Mouse (Mus musculus) CH12.LX (cell line): ENCODE measurements at regions not wholly inside any gene's neighbourhood (a gene's known extent, or its start where the extent isn't known, plus 50 kb on each side); places are given as distances from the start of the nearest gene placed in this dataset.

ENCODE experiments used
- DNase-seq: peaks from one replicate; pipeline ENCODE4 v3.0.0-alpha.2; 2013; ENCODE audit errors: extremely low read depth
- H3K27ac ChIP-seq: 2 replicates; pipeline ENCODE4 v1.5.1; 2012; ENCODE audit warnings: low read depth, mild to moderate bottlenecking, control low read depth, moderate library complexity; ENCODE audit not compliant: insufficient read depth
- H3K27me3 ChIP-seq: replicated peaks from 2 replicates; pipeline ENCODE3; 2012; ENCODE audit warnings: inconsistent platforms
- H3K36me3 ChIP-seq, 2 experiments: replicated peaks in 1 of 2; 2 replicates each; pipeline versions ENCODE3 to v1.6.1; 2012; ENCODE audit warnings: inconsistent platforms in 1 of 2, low read length in 1 of 2, mild to moderate bottlenecking in 1 of 2, mixed read lengths in 1 of 2, moderate library complexity in 1 of 2; ENCODE audit not compliant: control insufficient read depth in 1 of 2, insufficient read depth in 1 of 2
- H3K4me1 ChIP-seq, 2 experiments: 2 replicates each; pipeline ENCODE4 v1.6.1; 2012; ENCODE audit warnings: inconsistent platforms in 1 of 2, moderate library complexity in 1 of 2; ENCODE audit not compliant: insufficient read depth in 2 of 2, control insufficient read depth in 1 of 2
- H3K4me2 ChIP-seq: 2 replicates; pipeline ENCODE4 v1.6.1; 2012; ENCODE audit warnings: low read depth, mild to moderate bottlenecking, control low read depth; ENCODE audit not compliant: poor library complexity, insufficient read depth, severe bottlenecking
- H3K4me3 ChIP-seq, 3 experiments: fragments of 150-350 bp in 1 of 3; sonication (generic) in 1 of 3; replicated peaks in 1 of 3; 2 replicates each; pipeline versions ENCODE3 to v1.5.1; 2011 to 2012; ENCODE audit warnings: low read depth in 2 of 3, low read length in 2 of 3, mild to moderate bottlenecking in 2 of 3, moderate library complexity in 2 of 3, control low read depth in 1 of 3, improper control_type of control experiment in 1 of 3, inconsistent platforms in 1 of 3, mixed read lengths in 1 of 3; ENCODE audit not compliant: poor library complexity in 1 of 3
- H3K79me2 ChIP-seq: replicated peaks from 2 replicates; pipeline ENCODE4 v1.6.1; 2012; ENCODE audit warnings: mild to moderate bottlenecking, moderate library complexity; ENCODE audit not compliant: control insufficient read depth, poor library complexity, insufficient read depth, severe bottlenecking; ENCODE audit errors: extremely low read depth
- H3K9ac ChIP-seq: 2 replicates; pipeline ENCODE4 v1.6.1; 2012; ENCODE audit warnings: low read depth, mild to moderate bottlenecking, control low read depth, moderate library complexity; ENCODE audit not compliant: insufficient read depth
- H3K9me3 ChIP-seq: replicated peaks from 2 replicates; pipeline ENCODE3; 2012; ENCODE audit warnings: low read length, inconsistent platforms, mixed read lengths
- ELF1 ChIP-seq: IDR thresholded peaks from 2 replicates; pipeline ENCODE4 v1.6.1; 2014; ENCODE audit warnings: low read depth, mild to moderate bottlenecking, inconsistent platforms, low read length, improper control_type of control experiment
- EP300 ChIP-seq: IDR thresholded peaks from 2 replicates; pipeline ENCODE4 v1.6.1; 2011; ENCODE audit warnings: low read length, improper control_type of control experiment
- ETS1 ChIP-seq: conservative IDR thresholded peaks from 2 replicates; pipeline ENCODE4 v1.6.1; 2012; ENCODE audit warnings: low read depth, mild to moderate bottlenecking, inconsistent platforms, low read length, improper control_type of control experiment, moderate library complexity
- JUND ChIP-seq: conservative IDR thresholded peaks from 2 replicates; pipeline ENCODE4 v1.6.1; 2011; ENCODE audit warnings: low read depth, low read length, improper control_type of control experiment
- KAT2A ChIP-seq: IDR thresholded peaks from 2 replicates; pipeline ENCODE4 v1.6.1; 2012; ENCODE audit warnings: low read length, improper control_type of control experiment, inconsistent platforms; ENCODE audit not compliant: insufficient replicate concordance
- MAFK ChIP-seq: IDR thresholded peaks from 2 replicates; pipeline ENCODE4 v1.6.1; 2011; ENCODE audit warnings: low read length, improper control_type of control experiment; ENCODE audit not compliant: insufficient replicate concordance
- MAZ ChIP-seq: IDR thresholded peaks from 2 replicates; pipeline ENCODE4 v1.6.1; 2012; ENCODE audit warnings: low read depth, mild to moderate bottlenecking, inconsistent platforms, low read length, improper control_type of control experiment, moderate library complexity
- MEF2A ChIP-seq: IDR thresholded peaks from 2 replicates; pipeline ENCODE4 v1.6.1; 2014; ENCODE audit warnings: low read depth, mild to moderate bottlenecking, inconsistent platforms, low read length, improper control_type of control experiment, borderline replicate concordance
- MXI1 ChIP-seq: IDR thresholded peaks from 2 replicates; pipeline ENCODE4 v1.6.1; 2011; ENCODE audit warnings: mild to moderate bottlenecking, low read depth, low read length, improper control_type of control experiment
- NELFE ChIP-seq: IDR thresholded peaks from 2 replicates; pipeline ENCODE4 v1.6.1; 2011; ENCODE audit warnings: low read depth, low read length, improper control_type of control experiment
- NRF1 ChIP-seq: IDR thresholded peaks from 2 replicates; pipeline ENCODE4 v1.6.1; 2014; ENCODE audit warnings: low read depth, mild to moderate bottlenecking, inconsistent platforms, low read length, improper control_type of control experiment, moderate library complexity
- POLR2A ChIP-seq: IDR thresholded peaks from 2 replicates; pipeline ENCODE4 v1.6.1; 2011; ENCODE audit warnings: low read depth, mild to moderate bottlenecking, improper control_type of control experiment, low read length
- RCOR1 ChIP-seq: conservative IDR thresholded peaks from 2 replicates; pipeline ENCODE4 v1.6.1; 2012; ENCODE audit warnings: low read depth, mild to moderate bottlenecking, inconsistent platforms, low read length, improper control_type of control experiment
- TBP ChIP-seq: conservative IDR thresholded peaks from 2 replicates; pipeline ENCODE4 v1.6.1; 2011; ENCODE audit warnings: low read depth, low read length, improper control_type of control experiment
- USF1 ChIP-seq: IDR thresholded peaks from 2 replicates; pipeline ENCODE4 v1.6.1; 2014; ENCODE audit warnings: low read depth, mild to moderate bottlenecking, inconsistent platforms, low read length, improper control_type of control experiment
- ZC3H11A ChIP-seq: IDR thresholded peaks from 2 replicates; pipeline ENCODE4 v1.6.1; 2012; ENCODE audit warnings: low read depth, mild to moderate bottlenecking, inconsistent platforms, low read length, improper control_type of control experiment
- dilution Hi-C: fragments of 300-500 bp; cut with MboI; formaldehyde crosslinking; loops from 2 replicates; pipeline ENCODE4 v1.14.3; 2020; ENCODE audit warnings: low sequenced_read_pairs; ENCODE audit not compliant: extremely low pct_unique_long_range_greater_than_20kb, extremely low pct_ligation_motif_present
- in situ Hi-C: fragments of 300-500 bp; cut with MboI; formaldehyde crosslinking; loops from 3 replicates; pipeline ENCODE4 v1.14.3; 2019; ENCODE audit warnings: low sequenced_read_pairs, low pct_ligation_motif_present, low pct_unique_long_range_greater_than_20kb, mixed read lengths

DNA sequence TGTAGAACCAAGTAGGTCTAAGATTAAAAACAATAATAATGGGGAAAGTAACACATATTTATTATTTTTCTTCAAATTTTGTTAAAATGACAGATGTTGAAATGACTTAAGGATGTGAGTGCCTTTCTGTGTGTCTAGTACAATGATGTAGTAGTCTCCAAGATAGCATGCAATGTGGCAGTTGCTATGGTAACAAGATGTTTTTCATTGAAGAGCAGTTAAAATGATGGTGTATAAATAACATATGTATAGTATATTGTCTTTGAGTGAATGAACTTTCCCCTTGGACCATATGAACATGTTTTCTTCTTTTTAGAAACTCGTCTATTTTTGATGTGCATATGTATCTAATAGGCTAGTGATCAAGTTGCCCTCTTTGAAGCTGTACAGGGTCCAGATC, 1044.6 kb downstream of the Ttll7 start:
- H3K4me3 ChIP-seq: no peak overlapping the region
- no peak for TF ChIP-seq KAT2A
- TF ChIP-seq MEF2A: no peak
- no peak for TF ChIP-seq NELFE
- no peak for TF ChIP-seq POLR2A
- TF ChIP-seq EP300: no peak
- no peak for TF ChIP-seq MAFK
- no peak for TF ChIP-seq ELF1
- no peaks in the 10 kb centered on the region for H3K27me3 ChIP-seq
- no peaks in the 10 kb centered on the region for H3K4me1 ChIP-seq
- no peak for DNase-seq
- H3K27ac ChIP-seq: no peak overlapping the region
- in situ Hi-C loops (no loop called here), dilution Hi-C loops (no loop called here)
- H3K9me3 ChIP-seq: no peaks in the 10 kb centered on the region
- no peaks in the 10 kb centered on the region for H3K36me3 ChIP-seq
- no peak overlapping the region for H3K9ac ChIP-seq
- H3K79me2 ChIP-seq: no peaks in the 10 kb centered on the region
- H3K4me2 ChIP-seq: no peak overlapping the region

DNA sequence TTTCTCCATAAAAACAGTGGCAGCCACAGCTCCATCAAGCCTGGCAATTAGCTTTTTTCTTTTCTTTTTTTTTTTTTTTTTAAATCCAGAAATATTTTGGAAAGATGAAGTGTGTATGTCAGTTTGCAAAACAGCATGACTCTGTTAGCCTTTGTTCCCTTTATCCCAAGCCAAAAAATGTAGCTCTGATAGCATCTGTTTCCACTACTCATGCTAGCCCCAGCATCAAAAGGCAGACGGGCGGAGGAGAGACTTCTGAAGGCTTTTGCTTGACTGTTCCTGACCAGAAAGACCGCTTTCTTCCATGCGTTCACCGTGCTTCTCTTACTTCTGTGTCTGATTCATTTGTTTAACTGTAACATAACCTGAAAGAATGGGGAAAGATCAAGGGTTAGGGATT, 1039.5 kb downstream of the Ttll7 start:
- dilution Hi-C loops: no loop called here
- H3K79me2 ChIP-seq: no peaks in the 10 kb centered on the region
- no peaks in the 10 kb centered on the region for H3K9me3 ChIP-seq

DNA sequence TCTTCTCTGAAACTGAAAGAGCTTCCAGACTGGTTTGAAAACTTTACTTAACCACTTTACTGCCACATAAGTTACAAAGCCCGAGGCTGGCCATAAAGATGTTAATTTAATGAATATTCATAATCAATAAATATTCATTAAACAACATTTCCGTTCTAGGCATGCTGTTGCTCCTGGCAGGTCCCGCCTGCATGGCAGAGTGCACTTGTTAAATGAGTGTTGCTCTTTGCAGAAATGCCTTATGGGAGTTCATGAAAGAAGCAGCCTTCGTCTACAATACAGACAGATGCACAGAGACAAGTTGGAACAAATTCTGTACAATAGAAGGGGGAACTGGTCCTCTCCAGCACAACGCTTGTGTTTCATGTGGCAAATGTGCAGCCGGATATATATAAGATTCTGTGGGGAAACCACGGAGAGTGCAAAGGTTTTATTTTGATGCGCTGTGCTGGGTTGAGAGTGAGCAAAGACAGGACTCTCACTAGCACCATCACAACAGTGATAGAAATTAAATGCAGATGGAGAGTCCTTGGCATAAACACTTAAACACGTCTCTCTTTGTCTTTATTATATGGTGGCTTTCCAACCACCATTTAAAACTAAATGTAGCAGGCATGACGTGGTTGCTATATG, 1034.2 kb downstream of the Ttll7 start:
- no peak overlapping the region for H3K4me3 ChIP-seq
- peak overlapping the region; percentile 30; the same call in 1 of the 2 replicates for H3K4me2 ChIP-seq
- in situ Hi-C loops: no loop called here
- dilution Hi-C loops: no loop called here
- H3K9me3 ChIP-seq: no peaks in the 10 kb centered on the region
- no peaks in the 10 kb centered on the region for H3K27me3 ChIP-seq
- peaks cover 0 to 21% of the 10 kb centered on the region in 2 experiments; a peak in 2 of 4 replicates for H3K4me1 ChIP-seq
- H3K9ac ChIP-seq: no peak overlapping the region
- DNase-seq: no peak
- H3K36me3 ChIP-seq: no peaks in the 10 kb centered on the region
- TF ChIP-seq POLR2A (no peak), JUND (no peak)
- H3K79me2 ChIP-seq: no peaks in the 10 kb centered on the region
- no peak overlapping the region for H3K27ac ChIP-seq

More for the DNA sequence above, 1039.5 kb downstream of the Ttll7 start:
- no peaks in the 10 kb centered on the region for H3K36me3 ChIP-seq
- H3K4me2 ChIP-seq: no peak overlapping the region
- TF ChIP-seq MAZ (no peak), RCOR1 (no peak), TBP (no peak), ETS1 (no peak), USF1 (no peak), EP300 (no peak), ZC3H11A (no peak), NRF1 (no peak), MXI1 (no peak)
- in situ Hi-C loops: no loop called here
- H3K4me1 ChIP-seq: no peaks in the 10 kb centered on the region
- DNase-seq: no peak
- no peak overlapping the region for H3K27ac ChIP-seq
- no peak overlapping the region for H3K9ac ChIP-seq
- H3K4me3 ChIP-seq: no peak overlapping the region
- no peaks in the 10 kb centered on the region for H3K27me3 ChIP-seq
